33 mouse cellular contexts compared by ENCODE assay signal in the genomic region with DNA sequence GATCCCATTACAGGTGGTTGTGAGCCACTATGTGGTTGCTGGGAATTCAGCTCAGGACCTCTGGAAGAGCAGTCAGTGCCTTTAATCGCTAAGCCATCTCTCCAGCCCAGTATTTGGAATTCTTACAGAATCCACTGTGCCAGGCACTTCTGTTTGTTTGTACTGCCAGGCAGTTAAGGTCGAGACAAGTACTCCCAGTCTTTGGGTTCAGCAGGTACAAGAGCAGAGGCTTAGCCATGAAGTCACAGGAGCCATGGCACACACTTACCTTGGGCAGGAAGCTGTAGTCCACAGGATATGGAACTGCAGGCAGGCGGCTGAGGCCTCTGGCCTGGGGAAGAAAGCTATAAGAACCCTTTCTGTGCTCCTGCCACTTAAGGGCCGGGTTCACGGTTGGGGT. TPM values are rescaled to one million over a fixed set of nuclear protein-coding genes. Genes with fewer than 3 reads are reported as not detected.
DNase-seq lines count a peak whose midpoint lies in the region; ATAC-seq and TF ChIP-seq lines count a peak whose summit lies in the region.
"Had no signal": no experiment of that assay in that cellular context is flagged by ENCODE, and none has a peak within 500 bp of the region (broad histone marks: within the 10 kb centered on the region; RNA-seq: fewer than 3 reads in every experiment).

No protein-coding gene starts in this region.

- H3K9ac ChIP-seq in intestine, embryonic 15.5 days: no peak overlapping the region
- H3K9ac ChIP-seq in intestine, postnatal 0 days (ENCODE audit: low read depth, low read length): no peak overlapping the region
- H3K9ac ChIP-seq in midbrain, embryonic 11.5 days (ENCODE audit: low read length): no peak overlapping the region
- H3K9ac ChIP-seq in midbrain, embryonic 14.5 days (replicated peaks; ENCODE audit: low read length): no peak overlapping the region
- 0 out of 2 replicates have a peak overlapping the region, but pooled peaks have one; percentile 23 for H3K9ac ChIP-seq in lung, embryonic 16.5 days (ENCODE audit: low read length)
- H3K9ac ChIP-seq: heart, embryonic 15.5 days; hindbrain, embryonic 12.5 days; liver, embryonic 13.5 days; neural tube, embryonic 12.5 days had no signal

- peaks cover 35% of the 10 kb centered on the region for H3K4me1 ChIP-seq in intestine, embryonic 15.5 days (replicated peaks)
- H3K4me1 ChIP-seq in intestine, postnatal 0 days (replicated peaks; ENCODE audit: control insufficient read depth, insufficient read depth, low read length): 0 out of 2 replicates have a peak, but pooled peaks cover 3% of the 10 kb centered on the region
- peaks cover 30% of the 10 kb centered on the region for H3K4me1 ChIP-seq in midbrain, embryonic 11.5 days (ENCODE audit: control insufficient read depth, insufficient read depth, low read length)
- peaks cover 22% of the 10 kb centered on the region for H3K4me1 ChIP-seq in midbrain, embryonic 14.5 days (ENCODE audit: control insufficient read depth, insufficient read depth, low read length)
- peaks cover 30% of the 10 kb centered on the region for H3K4me1 ChIP-seq in lung, embryonic 16.5 days (replicated peaks; ENCODE audit: control insufficient read depth, insufficient read depth, low read length)

- TF ChIP-seq CTCF in intestine, postnatal 0 days (IDR thresholded peaks at IDR 0.05; ENCODE audit: low read depth): no peak

- no peak overlapping the region for H3K4me3 ChIP-seq in intestine, embryonic 15.5 days (replicated peaks)
- no peak overlapping the region for H3K4me3 ChIP-seq in intestine, postnatal 0 days (ENCODE audit: low read depth, low read length)
- H3K4me3 ChIP-seq in midbrain, embryonic 11.5 days (ENCODE audit: low read depth, low read length): no peak overlapping the region
- no peak overlapping the region for H3K4me3 ChIP-seq in midbrain, embryonic 14.5 days (replicated peaks; ENCODE audit: low read depth, low read length)
- no peak overlapping the region for H3K4me3 ChIP-seq in lung, embryonic 16.5 days (ENCODE audit: low read length)
- H3K4me3 ChIP-seq: erythroblast, embryonic 14.5 days; heart, embryonic 15.5 days; hindbrain, embryonic 12.5 days; limb, embryonic 13.5 days; liver, embryonic 13.5 days; midbrain, embryonic 10.5 days; myocyte; neural tube, embryonic 12.5 days had no signal

- no peaks in the 10 kb centered on the region for H3K9me3 ChIP-seq in intestine, embryonic 15.5 days
- no peaks in the 10 kb centered on the region for H3K9me3 ChIP-seq in intestine, postnatal 0 days (ENCODE audit: control insufficient read depth)
- no peaks in the 10 kb centered on the region for H3K9me3 ChIP-seq in midbrain, embryonic 11.5 days (ENCODE audit: control insufficient read depth, low read length)
- H3K9me3 ChIP-seq in midbrain, embryonic 14.5 days (ENCODE audit: control insufficient read depth, low read length): no peaks in the 10 kb centered on the region
- no peaks in the 10 kb centered on the region for H3K9me3 ChIP-seq in lung, embryonic 16.5 days (ENCODE audit: control insufficient read depth, low read length)
- H3K9me3 ChIP-seq: G1E; heart, embryonic 15.5 days; hindbrain, embryonic 12.5 days; limb, embryonic 13.5 days; liver, embryonic 13.5 days; midbrain, embryonic 10.5 days; neural tube, embryonic 12.5 days had no signal

- no peaks in the 10 kb centered on the region for H3K27me3 ChIP-seq in intestine, embryonic 15.5 days (replicated peaks)
- H3K27me3 ChIP-seq in intestine, postnatal 0 days (replicated peaks; ENCODE audit: control insufficient read depth, insufficient read depth, low read length): no peaks in the 10 kb centered on the region
- no peaks in the 10 kb centered on the region for H3K27me3 ChIP-seq in midbrain, embryonic 11.5 days (ENCODE audit: control insufficient read depth, insufficient read depth, low read length)
- H3K27me3 ChIP-seq in midbrain, embryonic 14.5 days (ENCODE audit: control insufficient read depth, insufficient read depth, low read length): no peaks in the 10 kb centered on the region
- no peaks in the 10 kb centered on the region for H3K27me3 ChIP-seq in lung, embryonic 16.5 days (ENCODE audit: control insufficient read depth, insufficient read depth, low read depth, low read length)
- H3K27me3 ChIP-seq: heart, embryonic 15.5 days; hindbrain, embryonic 12.5 days; limb, embryonic 13.5 days; liver, embryonic 13.5 days; neural tube, embryonic 12.5 days had no signal

- 62% methylated on average over 5 of the region's 5 CpGs for WGBS in intestine, embryonic 15.5 days
- WGBS in intestine, postnatal 0 days: 49% methylated on average over 5 of the region's 5 CpGs
- 91% methylated on average over 5 of the region's 5 CpGs for WGBS in midbrain, embryonic 11.5 days
- WGBS in midbrain, embryonic 14.5 days: 88% methylated on average over 5 of the region's 5 CpGs
- WGBS in lung, embryonic 16.5 days: 57% methylated on average over 5 of the region's 5 CpGs

- no peak for ATAC-seq in intestine, embryonic 15.5 days
- ATAC-seq in intestine, postnatal 0 days: no peak
- no peak for ATAC-seq in midbrain, embryonic 11.5 days (ENCODE audit: low FRiP score)
- no peak for ATAC-seq in midbrain, embryonic 14.5 days (ENCODE audit: low FRiP score, low TSS enrichment)
- ATAC-seq in lung, embryonic 16.5 days (ENCODE audit: low read depth): peak; percentile 80
- ATAC-seq in megakaryocyte, adult 5-6 weeks (ENCODE audit: poor library complexity, severe bottlenecking): no peak
- ATAC-seq: forebrain, embryonic 16.5 days; hindbrain, postnatal 0 days had no signal

- 0 out of 2 replicates have a peak overlapping the region, but pooled peaks have one; percentile 54 for H3K27ac ChIP-seq in intestine, embryonic 15.5 days
- no peak overlapping the region for H3K27ac ChIP-seq in intestine, postnatal 0 days (ENCODE audit: low read depth, low read length)
- no peak overlapping the region for H3K27ac ChIP-seq in midbrain, embryonic 11.5 days (ENCODE audit: low read depth, low read length)
- H3K27ac ChIP-seq in midbrain, embryonic 14.5 days (replicated peaks; ENCODE audit: low read depth, low read length): no peak overlapping the region
- peak overlapping the region; percentile 89 for H3K27ac ChIP-seq in lung, embryonic 16.5 days (ENCODE audit: low read length)
- H3K27ac ChIP-seq: heart, embryonic 15.5 days; hindbrain, embryonic 12.5 days; hindbrain, postnatal 0 days; kidney, postnatal 0 days; limb, embryonic 13.5 days; liver, embryonic 13.5 days; macrophage; midbrain, embryonic 10.5 days; neural tube, embryonic 12.5 days had no signal

- peak; percentile 12 for DNase-seq in midbrain, embryonic 11.5 days (ENCODE audit: low spot score, missing footprints)
- no peak for DNase-seq in midbrain, embryonic 14.5 days
- no peak for DNase-seq in gastrocnemius, postnatal 4 days (ENCODE audit: low spot score in 2 of 2)
- DNase-seq: adrenal gland, adult 8-10 months; cerebellum, adult 2 months; cerebellum, postnatal 14 days; gastrocnemius, postnatal 10 days; heart, postnatal 36 days; kidney, adult 18-20 months; kidney, postnatal 4 days; liver, embryonic 13.5 days; thymus, postnatal 14 days had no signal

- no peaks in the 10 kb centered on the region for H3K36me3 ChIP-seq in intestine, embryonic 15.5 days
- H3K36me3 ChIP-seq in intestine, postnatal 0 days (ENCODE audit: control insufficient read depth, insufficient read depth): no peaks in the 10 kb centered on the region; the same call in 1 of the 2 replicates
- no peaks in the 10 kb centered on the region; the same call in 1 of the 2 replicates for H3K36me3 ChIP-seq in midbrain, embryonic 11.5 days (ENCODE audit: control insufficient read depth, insufficient read depth, low read length)
- no peaks in the 10 kb centered on the region for H3K36me3 ChIP-seq in midbrain, embryonic 14.5 days (ENCODE audit: control insufficient read depth, insufficient read depth, low read length)
- H3K36me3 ChIP-seq in lung, embryonic 16.5 days (ENCODE audit: control insufficient read depth, insufficient read depth, low read length): no peaks in the 10 kb centered on the region
- H3K36me3 ChIP-seq: heart, embryonic 15.5 days; hindbrain, embryonic 12.5 days; liver, embryonic 13.5 days; neural tube, embryonic 12.5 days had no signal

- no peak overlapping the region for H3K4me2 ChIP-seq in intestine, embryonic 15.5 days (replicated peaks)
- H3K4me2 ChIP-seq in intestine, postnatal 0 days (replicated peaks; ENCODE audit: low read depth): no peak overlapping the region
- H3K4me2 ChIP-seq in midbrain, embryonic 11.5 days: no peak overlapping the region
- no peak overlapping the region for H3K4me2 ChIP-seq in midbrain, embryonic 14.5 days (ENCODE audit: low read length)
- H3K4me2 ChIP-seq in lung, embryonic 16.5 days (ENCODE audit: low read depth, low read length): peak overlapping the region; percentile 26
- H3K4me2 ChIP-seq: heart, embryonic 15.5 days; hindbrain, embryonic 12.5 days; limb, embryonic 13.5 days; liver, embryonic 13.5 days; neural tube, embryonic 12.5 days had no signal

RNA-seq across cellular contexts. Expression of a gene that starts 5.6 kb away (rescaled TPM):
- polyA plus RNA-seq in intestine, embryonic 15.5 days (2015; fragmentation: Nextera tagmentation; extraction: Ambion mirVana): 39.4 and 39.7 TPM in 2 replicates
- 29.0 and 30.1 TPM in 2 replicates for polyA plus RNA-seq in intestine, postnatal 0 days (2015; fragmentation: Nextera tagmentation; extraction: Ambion mirVana)
- 39.7 and 41.5 TPM in 2 replicates for polyA plus RNA-seq in midbrain, embryonic 11.5 days (2014; fragmentation: Nextera tagmentation; extraction: Ambion mirVana)
- 34.5 and 36.0 TPM in 2 replicates for polyA plus RNA-seq in midbrain, embryonic 14.5 days (2014; fragmentation: Nextera tagmentation; extraction: Ambion mirVana)
- polyA plus RNA-seq in lung, embryonic 16.5 days (2015; fragmentation: Nextera tagmentation; extraction: Ambion mirVana): 55.9 and 61.3 TPM in 2 replicates
- 10 to 100 TPM; 14.1 to 16.9 TPM for total RNA-seq in gastrocnemius, postnatal 4 days (2021)
- total RNA-seq in megakaryocyte, adult 5-6 weeks (2015): 24.0 and 28.5 TPM in 2 replicates
- total RNA-seq in megakaryocyte, adult 5-6 weeks (2017): 36.0 and 39.9 TPM in 2 replicates

RNA-seq across cellular contexts. Expression of a gene that starts 15.6 kb away (rescaled TPM):
- polyA plus RNA-seq in intestine, embryonic 15.5 days (2015; fragmentation: Nextera tagmentation; extraction: Ambion mirVana): 52.2 and 68.9 TPM in 2 replicates
- 99.5 and 102 TPM in 2 replicates for polyA plus RNA-seq in intestine, postnatal 0 days (2015; fragmentation: Nextera tagmentation; extraction: Ambion mirVana)
- 0.78 and 0.91 TPM in 2 replicates for polyA plus RNA-seq in midbrain, embryonic 11.5 days (2014; fragmentation: Nextera tagmentation; extraction: Ambion mirVana)
- 0.95 and 1.2 TPM in 2 replicates for polyA plus RNA-seq in midbrain, embryonic 14.5 days (2014; fragmentation: Nextera tagmentation; extraction: Ambion mirVana)
- polyA plus RNA-seq in lung, embryonic 16.5 days (2015; fragmentation: Nextera tagmentation; extraction: Ambion mirVana): 5.6 and 6.1 TPM in 2 replicates
- under 1 TPM; 0.52 to 0.70 TPM for total RNA-seq in gastrocnemius, postnatal 4 days (2021)
- not detected in 2 replicates for total RNA-seq in megakaryocyte, adult 5-6 weeks (2015)
- not detected in 2 replicates for total RNA-seq in megakaryocyte, adult 5-6 weeks (2017)
- total RNA-seq: G1E; granulocyte monocyte progenitor cell, adult 5-6 weeks had no signal
- polyA plus RNA-seq: G1E, macrophage, myocyte had no signal

RNA-seq across cellular contexts. Expression of a gene that starts 19.8 kb away (rescaled TPM):
- 0.25 TPM in 1 of 2 replicates, not detected in the other for polyA plus RNA-seq in intestine, embryonic 15.5 days (2015; fragmentation: Nextera tagmentation; extraction: Ambion mirVana)
- polyA plus RNA-seq in intestine, postnatal 0 days (2015; fragmentation: Nextera tagmentation; extraction: Ambion mirVana): 0.44 and 0.69 TPM in 2 replicates
- polyA plus RNA-seq in midbrain, embryonic 11.5 days (2014; fragmentation: Nextera tagmentation; extraction: Ambion mirVana): not detected in 2 replicates
- polyA plus RNA-seq in midbrain, embryonic 14.5 days (2014; fragmentation: Nextera tagmentation; extraction: Ambion mirVana): 0.31 TPM in 1 of 2 replicates, not detected in the other
- polyA plus RNA-seq in lung, embryonic 16.5 days (2015; fragmentation: Nextera tagmentation; extraction: Ambion mirVana): 6.7 and 8.0 TPM in 2 replicates
- total RNA-seq in gastrocnemius, postnatal 4 days (2021): 100 to 1,000 TPM; 447 to 769 TPM
- not detected in 2 replicates for total RNA-seq in megakaryocyte, adult 5-6 weeks (2015)
- total RNA-seq in megakaryocyte, adult 5-6 weeks (2017): not detected in 2 replicates
- total RNA-seq: G1E; granulocyte monocyte progenitor cell, adult 5-6 weeks; midbrain, postnatal 0 days had no signal
- polyA plus RNA-seq: erythroblast, embryonic 14.5 days; forebrain, embryonic 11.5 days; G1E; hindbrain, postnatal 0 days; midbrain, embryonic 10.5 days; midbrain, postnatal 0 days had no signal

RNA-seq across cellular contexts. Expression of a gene that starts 22.4 kb away (rescaled TPM):
- polyA plus RNA-seq in intestine, embryonic 15.5 days (2015; fragmentation: Nextera tagmentation; extraction: Ambion mirVana): 0.19 TPM in 1 of 2 replicates, not detected in the other
- polyA plus RNA-seq in intestine, postnatal 0 days (2015; fragmentation: Nextera tagmentation; extraction: Ambion mirVana): not detected in 2 replicates
- polyA plus RNA-seq in midbrain, embryonic 11.5 days (2014; fragmentation: Nextera tagmentation; extraction: Ambion mirVana): not detected in 2 replicates
- polyA plus RNA-seq in midbrain, embryonic 14.5 days (2014; fragmentation: Nextera tagmentation; extraction: Ambion mirVana): 0.62 and 1.1 TPM in 2 replicates
- polyA plus RNA-seq in lung, embryonic 16.5 days (2015; fragmentation: Nextera tagmentation; extraction: Ambion mirVana): 0.13 TPM in 1 of 2 replicates, not detected in the other
- under 1 TPM in 1 of 2 experiments, not detected in 1; 0.71 TPM for total RNA-seq in gastrocnemius, postnatal 4 days (2021)
- total RNA-seq in megakaryocyte, adult 5-6 weeks (2015): not detected in 2 replicates
- not detected in 2 replicates for total RNA-seq in megakaryocyte, adult 5-6 weeks (2017)
- total RNA-seq: G1E; granulocyte monocyte progenitor cell, adult 5-6 weeks; layer of hippocampus, postnatal 25 days had no signal
- polyA plus RNA-seq: erythroblast, embryonic 14.5 days; forebrain, embryonic 11.5 days; G1E; liver, embryonic 13.5 days; macrophage; midbrain, embryonic 10.5 days; urinary bladder, adult 2 months had no signal

RNA-seq across cellular contexts. Expression of a gene that starts 34.4 kb away (rescaled TPM):
- 0.09 TPM in 2 replicates for polyA plus RNA-seq in intestine, embryonic 15.5 days (2015; fragmentation: Nextera tagmentation; extraction: Ambion mirVana)
- polyA plus RNA-seq in intestine, postnatal 0 days (2015; fragmentation: Nextera tagmentation; extraction: Ambion mirVana): 0.07 TPM in 1 of 2 replicates, not detected in the other
- 0.15 and 0.17 TPM in 2 replicates for polyA plus RNA-seq in midbrain, embryonic 11.5 days (2014; fragmentation: Nextera tagmentation; extraction: Ambion mirVana)
- 10.9 and 12.7 TPM in 2 replicates for polyA plus RNA-seq in midbrain, embryonic 14.5 days (2014; fragmentation: Nextera tagmentation; extraction: Ambion mirVana)
- 0.06 TPM in 1 of 2 replicates, not detected in the other for polyA plus RNA-seq in lung, embryonic 16.5 days (2015; fragmentation: Nextera tagmentation; extraction: Ambion mirVana)
- total RNA-seq in gastrocnemius, postnatal 4 days (2021): not detected
- total RNA-seq in megakaryocyte, adult 5-6 weeks (2015): not detected in 2 replicates
- total RNA-seq in megakaryocyte, adult 5-6 weeks (2017): not detected in 2 replicates
- total RNA-seq: adrenal gland, adult 8-10 months; gastrocnemius, postnatal 10 days; granulocyte monocyte progenitor cell, adult 5-6 weeks; heart, postnatal 36 days had no signal
- polyA plus RNA-seq: erythroblast, embryonic 14.5 days; G1E; heart, embryonic 15.5 days; kidney, postnatal 0 days; limb, embryonic 13.5 days; liver, embryonic 13.5 days; macrophage; myocyte; urinary bladder, adult 2 months had no signal

Comparison
In these comparisons a context has a peak if more than half of its experiments do, and no peak if none do; other contexts are left out.
1. H3K27ac ChIP-seq: peak in intestine, embryonic 15.5 days (single experiment) and lung, embryonic 16.5 days (single experiment); none in intestine, postnatal 0 days (single experiment), midbrain, embryonic 11.5 days (single experiment) and midbrain, embryonic 14.5 days (single experiment).